Mouse (Mus musculus): ENCODE measurements at regions not wholly inside any gene's neighbourhood (a gene's known extent, or its start where the extent isn't known, plus 50 kb on each side); places are given as distances from the start of the nearest gene placed in this dataset.

DNA sequence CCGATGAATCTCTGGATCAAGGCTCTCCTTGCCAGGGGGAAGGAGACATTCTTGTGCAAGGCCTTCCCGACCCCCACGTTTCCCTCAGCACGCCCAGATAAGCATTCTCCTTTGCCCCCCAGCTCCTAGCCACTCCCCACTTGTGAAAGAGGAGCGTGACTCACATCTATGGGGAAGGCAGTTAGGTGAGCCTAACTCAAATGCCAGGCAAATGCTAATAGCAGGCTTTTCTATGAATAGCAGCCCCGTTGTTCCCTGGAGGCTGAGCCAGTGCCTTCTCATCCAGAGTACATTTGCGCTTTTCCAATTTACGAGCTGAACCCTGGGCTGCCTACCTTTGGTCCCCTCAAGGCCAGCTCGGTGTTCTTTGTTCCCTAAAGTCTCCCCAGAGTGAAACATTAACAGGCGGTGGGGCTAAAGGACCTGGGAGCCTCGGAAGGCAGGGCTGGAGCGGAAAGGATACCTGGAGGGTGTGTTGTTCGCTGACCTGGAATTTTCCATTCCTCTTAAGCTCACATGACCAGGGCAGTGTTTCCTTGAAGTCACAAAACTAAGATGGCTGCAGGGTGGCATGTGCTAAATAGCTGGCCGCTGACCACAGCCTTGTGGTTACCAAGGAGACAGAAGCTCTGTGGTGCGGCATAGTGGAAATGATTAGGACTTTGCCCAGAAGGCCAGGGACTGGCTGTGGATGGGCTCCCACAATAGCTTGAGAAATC is 87.5 kb downstream of the Atp1a1 start:
- Histone ChIP-seq H3K27me3 (ENCODE audit: control insufficient read depth, insufficient read depth, low read depth, low read length) (no peaks in the 10 kb centered on the region), H3K9me3 (replicated peaks; ENCODE audit: control insufficient read depth, low read length) (no peaks in the 10 kb centered on the region), H3K9ac (ENCODE audit: low read depth, low read length) (no peak overlapping the region), H3K4me2 (ENCODE audit: low read depth, low read length) (no peak overlapping the region), H3K36me3 (ENCODE audit: control insufficient read depth, insufficient read depth) (no peaks in the 10 kb centered on the region), H3K4me3 (ENCODE audit: low read depth, low read length) (no peak overlapping the region), H3K27ac (ENCODE audit: low read length) (peak overlapping the region; percentile 81), H3K4me1 (ENCODE audit: control insufficient read depth, low read depth, low read length) (no peaks in the 10 kb centered on the region; the same call in 1 of the 2 replicates)
- WGBS (ENCODE audit: insufficient replicate concordance) = 47% methylated on average over 15 of the region's 15 CpGs
- peak; percentile 80 for ATAC-seq (ENCODE audit: low read depth)

DNA sequence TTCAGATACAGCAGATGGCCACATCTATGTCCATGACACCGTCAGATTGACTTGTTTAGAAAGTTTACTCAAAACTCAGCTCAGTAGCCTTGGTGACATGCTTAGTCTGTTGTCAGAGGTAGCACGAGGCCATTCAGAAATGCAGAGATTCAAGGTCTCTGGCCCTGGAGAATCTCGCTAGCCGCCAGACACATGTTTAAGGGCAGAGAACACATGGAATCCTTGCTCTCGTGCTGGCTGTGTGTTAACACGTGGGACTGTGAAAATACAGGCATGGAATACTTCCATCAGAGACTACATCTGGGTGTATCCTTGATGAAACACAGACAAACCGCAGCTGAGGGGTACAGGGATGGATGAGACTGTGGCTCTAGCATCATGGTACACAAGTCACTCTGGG is 88.9 kb downstream of the Atp1a1 start:
- Histone ChIP-seq H3K9me3 (replicated peaks; ENCODE audit: control insufficient read depth, low read length) (no peaks in the 10 kb centered on the region), H3K4me3 (ENCODE audit: low read depth, low read length) (no peak overlapping the region), H3K36me3 (ENCODE audit: control insufficient read depth, insufficient read depth) (no peaks in the 10 kb centered on the region), H3K27me3 (ENCODE audit: control insufficient read depth, insufficient read depth, low read depth, low read length) (no peaks in the 10 kb centered on the region), H3K4me1 (ENCODE audit: control insufficient read depth, low read depth, low read length) (no peaks in the 10 kb centered on the region; the same call in 1 of the 2 replicates), H3K4me2 (ENCODE audit: low read depth, low read length) (no peak overlapping the region), H3K9ac (ENCODE audit: low read depth, low read length) (no peak overlapping the region), H3K27ac (ENCODE audit: low read length) (no peak overlapping the region)
- no peak for ATAC-seq (ENCODE audit: low read depth)
- 67% methylated on average over 7 of the region's 7 CpGs for WGBS (ENCODE audit: insufficient replicate concordance)

DNA sequence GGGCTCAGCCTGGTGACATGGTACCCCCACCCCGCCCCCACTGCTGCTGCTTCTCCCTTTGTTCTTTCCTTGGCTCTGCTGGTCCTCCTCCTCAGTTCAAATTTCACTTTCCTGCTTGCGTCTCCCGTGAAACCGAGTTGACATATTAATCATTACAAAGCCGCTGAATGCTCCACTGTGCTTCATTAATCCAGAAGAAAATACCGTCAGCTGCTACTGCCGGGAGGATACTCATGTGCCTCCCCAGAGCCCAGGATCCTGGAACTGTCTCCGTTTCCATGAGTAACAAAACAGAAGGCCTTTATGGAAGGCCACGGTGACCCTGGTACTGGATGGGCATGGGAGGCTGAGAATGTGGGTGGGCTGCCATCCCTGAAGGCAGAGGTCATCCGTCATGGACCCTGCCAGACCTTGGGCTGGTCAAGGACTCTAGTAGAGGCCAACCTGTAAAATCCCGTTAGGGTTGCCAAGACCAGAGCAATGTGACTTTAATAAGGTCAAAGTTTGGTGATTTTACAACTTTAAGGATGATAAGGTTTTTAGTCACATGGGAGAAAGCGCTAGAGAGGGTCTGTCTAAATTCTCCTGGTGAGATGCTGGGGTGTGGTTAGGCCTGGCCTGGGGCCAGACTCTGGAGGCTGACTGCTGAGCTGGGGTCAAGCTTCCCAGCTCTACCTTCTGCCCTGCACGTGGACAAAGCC is 90.7 kb downstream of the Atp1a1 start:
- Histone ChIP-seq H3K4me2 (ENCODE audit: low read depth, low read length) (no peak overlapping the region), H3K36me3 (ENCODE audit: control insufficient read depth, insufficient read depth) (no peaks in the 10 kb centered on the region), H3K27me3 (ENCODE audit: control insufficient read depth, insufficient read depth, low read depth, low read length) (no peaks in the 10 kb centered on the region), H3K9me3 (replicated peaks; ENCODE audit: control insufficient read depth, low read length) (no peaks in the 10 kb centered on the region), H3K4me3 (ENCODE audit: low read depth, low read length) (no peak overlapping the region), H3K27ac (ENCODE audit: low read length) (peak overlapping the region; percentile 20; the same call in 1 of the 2 replicates), H3K4me1 (ENCODE audit: control insufficient read depth, low read depth, low read length) (no peaks in the 10 kb centered on the region), H3K9ac (ENCODE audit: low read depth, low read length) (no peak overlapping the region)
- ATAC-seq (ENCODE audit: low read depth) = no peak
- 52% methylated on average over 13 of the region's 13 CpGs for WGBS (ENCODE audit: insufficient replicate concordance)

Data from liver, embryonic 16.5 days (tissue).